Mouse (Mus musculus) splenic B cell, adult 2 months (primary cell): ENCODE measurements around the gene Pklr.

Experiments used
- DNase-seq: peaks from one replicate; pipeline ENCODE4 v3.0.0-alpha.2; 2011; ENCODE audit warnings: low read depth, low spot score
- H3K27me3 ChIP-seq: 2 replicates; pipeline ENCODE4 v1.6.1; 2012; ENCODE audit warnings: mild to moderate bottlenecking, low read length, moderate library complexity, mixed read lengths; ENCODE audit not compliant: control insufficient read depth, poor library complexity, insufficient read depth, severe bottlenecking
- H3K36me3 ChIP-seq: 2 replicates; pipeline ENCODE4 v1.6.1; 2012; ENCODE audit warnings: mild to moderate bottlenecking, low read length, moderate library complexity, mixed read lengths; ENCODE audit not compliant: control insufficient read depth, poor library complexity, insufficient read depth, severe bottlenecking

The Pklr gene

DNA sequence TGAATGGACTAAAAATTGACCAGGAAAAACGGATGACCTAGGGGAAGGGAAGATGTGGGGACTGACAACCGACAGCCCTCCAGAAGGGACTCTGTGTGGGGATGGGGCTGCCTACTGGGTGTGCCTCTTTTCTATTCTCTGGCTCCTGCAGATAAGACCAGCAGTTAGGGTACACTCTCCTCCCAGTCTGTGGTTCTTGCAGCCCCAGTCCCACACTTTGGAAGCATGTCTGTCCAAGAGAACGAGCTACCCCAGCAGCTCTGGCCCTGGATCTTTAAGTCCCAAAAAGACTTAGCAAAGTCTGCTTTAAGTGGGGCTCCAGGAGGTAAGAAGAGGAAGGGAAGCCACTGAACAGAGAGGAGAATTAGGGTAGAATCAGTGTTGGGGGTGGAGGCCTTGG lies at the start of gene Pklr:
Pklr (plus strand) TSS at position 185 of the 400 bp plus-strand sequence.
- no peak for DNase-seq
- Histone ChIP-seq H3K27me3 (no peaks in the 10 kb centered on the region), H3K36me3 (no peaks in the 10 kb centered on the region)

DNA sequence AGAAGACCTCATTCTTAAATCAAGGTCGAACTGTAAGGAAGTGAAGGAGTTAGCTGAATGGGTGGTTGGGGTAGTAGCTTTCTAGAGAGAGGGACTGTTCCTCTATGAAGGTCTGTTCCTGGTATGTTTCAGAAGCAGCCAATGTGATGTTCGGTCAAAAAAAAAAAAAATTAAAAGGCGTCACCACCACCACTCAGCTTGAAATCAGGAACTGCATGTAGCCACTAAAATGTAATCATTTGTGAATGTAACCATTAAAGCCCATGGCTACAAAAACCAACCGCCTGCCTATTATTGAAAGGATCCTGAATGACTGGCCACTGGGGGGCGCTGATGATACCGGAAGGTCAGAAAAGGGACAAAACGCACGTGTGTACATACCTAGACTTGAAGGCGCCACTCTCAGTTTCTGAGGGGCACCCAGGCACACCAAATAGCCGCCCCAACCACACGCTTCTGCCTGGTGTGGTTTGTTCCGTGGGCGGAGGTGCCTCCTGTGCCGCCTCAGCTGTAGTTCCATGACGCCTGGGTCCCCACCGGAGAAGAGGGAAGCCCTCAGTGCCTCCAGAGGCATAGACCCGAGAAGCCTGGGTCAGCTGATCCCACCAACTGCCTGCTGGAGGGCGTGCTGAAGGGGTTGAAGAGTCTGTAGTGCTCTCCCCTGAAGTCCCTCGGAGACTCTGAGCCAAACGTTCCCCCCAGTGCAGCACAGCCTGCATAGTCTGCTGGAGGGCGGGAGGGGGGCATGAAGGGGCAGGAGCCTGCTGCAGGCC lies 48.4 kb upstream of the Pklr start:
- Histone ChIP-seq H3K27me3 (no peaks in the 10 kb centered on the region), H3K36me3 (no peaks in the 10 kb centered on the region)
- DNase-seq: peak; percentile 94

DNA sequence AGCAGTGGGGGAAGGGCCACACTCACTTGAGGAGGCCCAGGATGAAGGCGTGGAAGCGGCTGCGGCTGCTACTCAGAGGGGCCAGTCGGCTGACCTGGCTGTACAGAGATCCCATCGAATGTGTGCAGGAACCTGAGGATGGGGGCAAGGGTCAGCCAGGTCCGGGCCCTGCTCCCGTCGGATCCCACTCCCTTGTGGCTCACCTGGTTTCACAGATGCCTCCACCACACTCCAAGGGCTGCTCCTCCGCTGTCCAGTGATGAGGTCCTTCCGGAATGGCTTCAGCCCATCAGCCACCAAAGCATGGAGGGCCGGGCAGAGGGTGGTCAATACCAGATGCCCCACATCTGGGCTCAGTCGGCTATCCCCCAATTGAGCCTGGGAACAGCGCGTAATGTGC lies 47.0 kb upstream of the Pklr start:
- H3K36me3 ChIP-seq: no peaks in the 10 kb centered on the region
- DNase-seq: no peak
- no peaks in the 10 kb centered on the region for H3K27me3 ChIP-seq

DNA sequence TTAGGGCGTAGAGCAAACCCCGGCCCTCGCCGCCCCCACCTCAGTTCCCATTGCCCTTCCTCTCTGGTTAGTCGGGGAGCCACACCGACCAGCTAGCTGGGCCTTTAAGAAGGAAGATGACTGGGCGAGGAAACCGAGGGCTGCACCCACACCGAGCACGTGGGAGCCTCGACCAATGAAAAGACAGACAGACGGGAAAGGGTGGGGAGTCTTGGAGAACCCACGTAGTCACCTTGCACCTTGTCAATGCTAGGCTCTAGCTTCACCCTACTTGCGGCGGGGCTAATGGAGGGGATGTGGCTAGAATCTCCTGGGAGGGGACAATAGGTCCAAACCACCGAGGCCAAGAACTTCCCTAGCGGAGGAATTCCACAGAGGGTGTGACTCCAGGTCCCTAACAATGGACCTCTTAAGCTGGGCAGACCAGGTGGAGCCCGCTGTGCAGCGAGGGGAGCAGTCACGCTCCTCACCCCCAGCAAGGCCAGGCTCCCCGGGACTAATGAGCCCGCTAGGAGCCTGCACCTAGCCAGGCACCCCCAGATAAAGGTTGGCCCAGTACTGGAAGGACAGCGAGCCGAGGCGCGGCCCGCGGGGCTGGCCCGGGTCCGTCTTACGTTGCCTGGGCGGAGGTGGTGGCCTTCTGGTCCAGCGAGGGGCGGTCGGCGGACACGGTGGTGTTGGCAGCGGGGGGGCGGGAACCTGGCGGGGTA lies 45.9 kb upstream of the Pklr start:
- Histone ChIP-seq H3K36me3 (no peaks in the 10 kb centered on the region), H3K27me3 (no peaks in the 10 kb centered on the region)
- DNase-seq: peak; percentile 91

DNA sequence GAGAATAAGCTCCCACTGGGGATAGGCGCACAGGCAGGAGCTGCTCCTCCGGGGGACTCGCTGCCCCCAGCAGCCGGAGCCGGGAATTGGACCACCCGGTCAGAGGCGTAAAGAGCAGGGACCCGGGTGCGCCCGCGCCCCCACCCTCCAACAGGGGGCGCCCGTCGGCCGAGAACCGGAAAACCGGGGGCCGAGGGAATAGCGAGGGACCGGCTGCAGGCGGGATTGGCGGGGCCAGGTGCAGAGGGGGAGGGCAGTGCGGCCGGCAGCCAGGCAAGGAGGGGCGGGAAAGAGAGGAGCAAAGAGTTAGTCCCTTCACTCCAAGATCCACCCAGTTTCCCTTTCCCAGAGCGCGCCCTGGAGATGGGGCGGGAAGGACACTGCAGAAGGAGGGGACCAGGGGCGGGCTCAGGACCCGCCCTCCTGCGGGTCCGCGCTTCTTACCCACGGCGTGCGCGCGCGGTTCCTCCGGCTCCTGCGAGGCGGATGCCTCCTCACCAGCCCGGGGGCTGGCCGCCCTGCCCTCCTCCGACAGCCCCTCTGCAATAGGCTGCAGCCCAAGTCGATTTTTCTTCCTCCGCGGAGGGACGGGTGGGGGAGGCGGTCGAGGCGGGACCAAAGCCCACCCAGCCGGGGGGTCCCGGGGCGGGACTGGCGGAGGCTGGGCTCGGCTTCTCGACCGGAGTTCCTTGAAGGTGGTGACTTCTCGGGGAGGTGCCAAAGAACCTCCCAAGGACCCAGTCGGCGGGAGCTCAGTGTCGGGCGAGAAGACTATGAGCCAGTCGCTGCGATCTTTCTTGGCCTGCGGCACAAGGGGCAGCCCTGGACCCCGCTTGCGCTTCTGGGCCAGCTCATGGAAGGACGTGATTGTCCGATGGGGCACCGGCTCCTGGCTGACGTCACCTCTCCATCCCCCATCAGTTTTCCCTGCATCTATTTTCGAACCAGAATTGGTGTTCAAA lies 45.0 kb upstream of the Pklr start:
- H3K36me3 ChIP-seq: no peaks in the 10 kb centered on the region
- H3K27me3 ChIP-seq: no peaks in the 10 kb centered on the region
- DNase-seq: peak; percentile 75

DNA sequence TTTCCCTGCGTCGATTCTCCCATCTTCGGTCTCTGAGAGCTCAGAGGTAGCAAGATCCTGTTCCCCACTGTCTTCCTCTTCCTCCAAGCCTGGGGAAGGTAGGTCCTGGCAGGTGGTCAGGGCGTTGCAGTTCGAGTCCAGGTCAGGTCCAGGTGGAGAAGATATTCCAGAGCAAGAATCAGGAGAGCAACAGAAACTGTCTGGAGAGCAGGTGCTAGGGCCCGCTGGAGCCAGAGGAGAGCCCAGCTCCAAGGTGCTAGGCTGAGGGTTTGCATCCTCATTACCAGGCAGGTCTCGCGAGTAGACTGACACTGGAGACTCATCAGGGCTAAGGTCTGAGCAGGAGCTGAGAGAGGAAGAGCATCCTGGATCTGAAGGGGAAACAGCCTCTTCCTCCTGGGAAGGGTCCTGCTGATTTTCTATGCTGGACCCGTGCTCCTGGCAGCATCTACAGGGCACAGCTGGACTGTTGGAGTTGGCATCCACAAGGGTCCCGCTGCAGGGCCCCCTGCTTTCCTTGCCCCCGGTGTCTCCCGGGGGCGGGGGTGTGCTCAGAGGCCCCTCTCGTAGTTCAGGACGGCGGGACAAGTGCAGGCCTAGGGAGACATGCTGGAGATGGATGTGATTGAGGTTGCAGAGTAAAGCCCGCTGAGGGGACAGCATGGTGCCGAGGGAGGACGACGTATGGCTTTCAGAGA lies 44.0 kb upstream of the Pklr start:
- Histone ChIP-seq H3K27me3 (no peaks in the 10 kb centered on the region), H3K36me3 (no peaks in the 10 kb centered on the region)
- no peak for DNase-seq

DNA sequence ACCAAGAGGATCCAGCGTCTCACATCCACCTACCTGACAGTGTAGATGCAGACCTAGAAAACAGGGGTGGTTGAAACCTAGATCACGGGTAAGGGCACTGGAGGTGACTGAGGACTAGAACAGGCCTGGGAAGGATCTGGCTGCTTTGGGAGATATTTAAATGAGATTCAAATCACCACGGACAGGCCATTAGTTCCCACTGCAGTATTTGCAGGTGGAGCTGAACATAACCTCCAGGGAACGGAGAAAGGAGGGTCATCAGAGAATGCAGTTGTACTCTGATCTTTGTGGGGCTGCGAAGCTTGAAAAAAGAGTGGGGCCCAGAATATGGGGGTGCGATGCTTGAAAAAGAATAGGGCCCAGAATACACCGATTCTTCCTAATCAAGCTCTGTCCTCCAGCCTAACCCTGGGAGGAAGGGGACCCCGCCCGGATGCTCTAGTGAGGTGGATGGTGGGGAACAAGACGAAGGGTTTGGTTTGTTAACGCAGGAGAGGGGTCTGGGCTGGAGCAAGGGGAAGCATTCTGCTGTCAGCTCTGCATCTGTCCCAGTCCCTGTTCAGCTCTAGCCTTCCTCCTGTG lies 43.3 kb upstream of the Pklr start:
- no peak for DNase-seq
- H3K27me3 ChIP-seq: no peaks in the 10 kb centered on the region

DNA sequence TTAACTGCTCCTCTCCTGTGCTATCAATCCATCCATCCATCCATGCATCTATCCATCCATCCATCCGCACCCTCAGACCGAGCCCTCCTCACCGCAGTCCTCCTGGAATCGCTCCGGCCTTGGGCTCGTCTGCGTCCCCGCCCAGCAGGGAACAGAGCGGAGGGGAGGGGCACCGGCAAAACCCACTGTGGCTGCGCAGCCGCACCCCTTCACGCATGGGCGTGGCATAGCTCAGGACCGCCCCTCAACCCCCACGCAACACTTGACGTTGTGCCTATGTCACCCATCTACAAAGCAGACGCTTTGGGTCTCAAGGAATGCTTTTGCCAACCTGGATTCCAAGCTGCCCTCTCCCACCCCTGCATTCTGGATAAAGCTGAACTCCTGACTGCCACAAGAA lies 42.8 kb upstream of the Pklr start, which contains the start of gene Rusc1:
Rusc1 (minus strand) TSS at position 137 of the 400 bp plus-strand sequence.
- DNase-seq: peak; percentile 72
- no peaks in the 10 kb centered on the region for H3K36me3 ChIP-seq

More for the DNA sequence above, 43.3 kb upstream of the Pklr start:
- H3K36me3 ChIP-seq: no peaks in the 10 kb centered on the region

DNA sequence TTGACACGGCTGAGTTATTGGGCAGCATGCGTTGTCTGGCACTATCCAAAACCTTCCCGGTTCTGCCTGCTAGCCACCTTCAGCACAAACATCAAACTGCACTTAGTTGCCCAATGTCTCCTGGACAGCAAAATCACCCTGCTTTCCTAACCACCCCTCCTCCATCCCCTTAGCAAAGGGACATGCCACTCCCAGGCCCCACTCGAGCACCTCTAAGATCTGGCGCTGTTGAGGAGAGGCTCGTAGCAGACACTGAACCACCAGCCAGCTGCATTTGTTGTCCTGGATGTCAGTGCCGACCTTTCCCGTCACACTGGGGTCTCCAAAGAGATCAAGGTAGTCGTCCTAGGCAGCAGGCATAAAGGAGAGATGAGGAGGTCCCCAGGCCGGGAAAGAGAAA lies 41.9 kb upstream of the Pklr start:
- H3K27me3 ChIP-seq: no peaks in the 10 kb centered on the region
- H3K36me3 ChIP-seq: no peaks in the 10 kb centered on the region
- DNase-seq: no peak

More for the DNA sequence above, 42.8 kb upstream of the Pklr start, which contains the start of gene Rusc1:
- no peaks in the 10 kb centered on the region for H3K27me3 ChIP-seq

DNA sequence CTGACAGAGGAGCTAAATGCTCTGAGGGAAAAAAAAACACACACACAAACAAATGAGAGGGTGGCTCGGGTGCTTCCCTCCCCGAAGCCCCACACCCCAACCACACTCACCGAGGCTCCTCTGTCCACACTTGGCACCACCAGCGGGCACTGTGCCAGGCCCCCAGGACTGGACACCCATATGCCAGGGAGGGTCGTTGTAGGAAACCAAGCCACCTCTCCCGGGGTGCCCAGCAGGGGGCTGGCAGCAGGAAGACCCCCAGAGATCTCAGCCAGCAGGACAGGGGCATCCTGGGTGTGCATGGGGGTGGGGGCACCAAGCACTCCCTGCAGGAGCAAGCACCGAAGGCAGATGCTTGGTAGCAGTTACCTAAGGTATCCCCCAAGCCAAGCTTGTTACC lies 35.1 kb upstream of the Pklr start, which contains the start of gene Gm43738:
Gm43738 (minus strand) TSS at position 289 of the 400 bp plus-strand sequence.
- no peaks in the 10 kb centered on the region for H3K27me3 ChIP-seq
- no peak for DNase-seq
- no peaks in the 10 kb centered on the region for H3K36me3 ChIP-seq

DNA sequence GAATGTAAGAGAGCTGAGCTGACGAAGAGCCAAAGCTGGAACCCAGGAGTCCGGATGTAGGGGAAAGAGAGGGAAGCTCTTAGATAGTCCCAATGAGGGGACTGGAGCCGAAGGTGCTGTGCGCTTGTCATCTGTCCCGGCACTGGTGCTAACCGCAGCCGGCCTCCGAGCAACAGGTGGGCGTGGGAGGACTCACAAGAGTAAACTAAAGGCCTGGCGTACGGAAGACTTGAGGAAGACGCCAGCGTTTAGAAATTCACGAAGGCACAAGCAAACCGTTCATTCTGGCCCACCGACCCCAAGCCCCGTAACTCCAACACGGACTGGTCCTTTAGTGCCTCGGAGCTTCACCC lies 34.5 kb upstream of the Pklr start:
- no peaks in the 10 kb centered on the region for H3K27me3 ChIP-seq
- DNase-seq: no peak
- H3K36me3 ChIP-seq: no peaks in the 10 kb centered on the region

DNA sequence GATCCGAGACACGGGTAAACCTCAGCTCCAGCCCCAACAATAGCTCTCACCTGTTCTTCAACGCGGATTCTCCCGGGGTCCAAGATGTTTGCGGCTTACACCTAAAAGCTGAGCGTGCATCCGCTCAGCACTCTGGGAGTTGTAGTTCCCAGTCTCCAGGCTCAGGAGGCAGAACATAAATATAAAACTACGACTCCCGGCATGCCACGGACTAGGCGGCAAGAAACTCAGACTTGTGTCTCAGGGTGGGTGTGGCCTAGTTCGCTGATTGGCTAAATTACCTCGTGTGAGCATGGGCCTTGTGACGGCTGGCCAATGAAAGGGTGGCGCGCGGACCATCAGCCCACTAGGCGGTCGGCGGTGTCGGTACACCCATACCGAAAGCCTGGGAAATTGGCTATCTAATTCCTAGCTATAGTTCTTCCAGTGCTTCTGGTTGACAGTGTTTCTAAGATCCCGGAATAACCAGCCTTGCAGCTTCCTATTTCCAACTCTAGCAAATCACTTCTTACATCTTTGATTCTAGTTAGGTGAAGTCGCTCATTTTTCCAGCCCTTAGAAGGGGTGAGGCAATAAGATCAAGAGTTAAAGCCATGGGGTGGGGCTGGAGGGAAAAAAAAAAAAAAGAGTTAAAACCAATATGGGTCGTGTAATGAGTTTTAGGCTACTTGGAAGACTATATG lies 34.0 kb upstream of the Pklr start, which contains the start of gene Fdps:
Fdps (minus strand) TSS at position 148 of the 683 bp plus-strand sequence.
- H3K36me3 ChIP-seq: no peaks in the 10 kb centered on the region
- H3K27me3 ChIP-seq: no peaks in the 10 kb centered on the region
- peak; percentile 99 for DNase-seq

DNA sequence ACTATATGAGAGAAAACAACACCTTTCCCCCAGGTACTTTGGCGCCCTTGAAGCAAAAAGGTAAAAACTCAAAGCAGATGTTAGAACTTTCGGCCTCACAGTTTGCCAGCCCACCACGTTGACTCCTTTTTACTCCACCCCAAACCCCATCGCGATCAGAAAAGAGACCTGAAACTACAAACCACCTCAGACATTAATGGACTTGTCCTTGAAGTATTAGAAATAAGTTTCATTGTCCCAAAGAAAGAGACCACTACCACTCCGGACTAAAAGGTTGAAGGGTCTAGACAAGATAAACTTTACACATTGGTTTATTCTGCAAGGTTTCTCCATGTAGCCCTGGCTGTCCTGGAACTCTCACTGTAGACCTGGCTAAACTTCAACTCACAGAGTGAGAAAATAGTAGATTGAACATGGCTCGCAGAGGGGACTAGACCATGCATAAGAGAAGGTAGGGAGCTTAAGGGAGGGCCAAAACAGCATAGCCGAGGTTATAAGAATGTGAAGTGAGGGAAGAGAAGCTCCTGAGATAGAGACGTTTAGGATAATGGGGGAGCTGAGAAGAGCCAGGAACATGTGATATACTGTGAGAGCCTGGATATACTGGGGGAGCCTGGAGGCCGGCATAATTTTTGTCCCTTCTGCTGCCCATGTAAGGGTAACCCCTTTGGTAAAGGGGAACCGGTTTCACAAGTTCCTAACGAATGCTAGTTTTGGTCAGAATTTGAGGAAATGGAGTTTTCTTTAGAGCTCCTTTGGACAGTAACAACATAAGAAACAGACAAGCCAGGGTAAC lies 33.2 kb upstream of the Pklr start:
- no peak for DNase-seq
- Histone ChIP-seq H3K27me3 (no peaks in the 10 kb centered on the region), H3K36me3 (no peaks in the 10 kb centered on the region)
